Mouse (Mus musculus): ENCODE data around the gene Kcnf1. TPM values are rescaled to one million over a fixed set of nuclear protein-coding genes. Genes with fewer than 3 reads are reported as not detected.
"Not testable (repeated sequence)": the region's sequence is repeated elsewhere in the genome, so short reads cannot be mapped to it uniquely, and the experiment has no call there.

Kcnf1 gene
- polyA plus RNA-seq, 1 experiment from 2014 or later, result 2.3 TPM

- WGBS, result 58% methylated on average over 7 of the region's 7 CpGs
- H3K27me3 ChIP-seq, result no peaks in the 10 kb centered on the region
- H3K27ac ChIP-seq, result no peak overlapping the region
- no peak overlapping the region for H3K9ac ChIP-seq (replicated peaks)
- no peaks in the 10 kb centered on the region for H3K9me3 ChIP-seq
- H3K36me3 ChIP-seq, result no peaks in the 10 kb centered on the region
- H3K4me2 ChIP-seq (replicated peaks), result no peak overlapping the region
- H3K4me1 ChIP-seq (replicated peaks), result peaks cover 11% of the 10 kb centered on the region; the same call in 1 of the 2 replicates
- H3K4me3 ChIP-seq (replicated peaks), result no peak overlapping the region
- ATAC-seq, result no peak
These were observed 23.8 kb downstream of the Kcnf1 start for GRCm38 (mm10) chr12:17152840-17153239.

DNA sequence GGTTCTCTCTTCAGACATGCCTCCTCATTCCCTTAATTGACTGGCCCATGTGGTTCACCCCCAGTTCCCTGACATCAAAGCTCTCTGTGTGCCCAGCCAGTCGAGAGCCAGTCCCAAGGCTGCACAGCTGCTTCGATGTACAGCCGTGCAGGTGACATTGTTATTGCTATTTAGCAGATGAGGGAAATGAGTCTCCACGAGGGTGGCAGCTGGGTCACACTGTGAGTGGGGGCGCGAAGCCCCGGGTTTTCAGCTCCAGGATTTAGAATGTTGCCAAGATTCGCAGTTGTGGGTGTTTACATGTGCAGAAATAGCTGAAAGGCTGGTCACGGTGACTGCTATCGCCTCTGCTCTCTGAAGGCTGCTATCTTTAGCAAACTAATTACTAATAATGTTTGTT lies 27.8 kb downstream of the Kcnf1 start:
- Histone ChIP-seq H3K4me3 (replicated peaks) (no peak overlapping the region), H3K4me1 (replicated peaks) (peaks cover 11% of the 10 kb centered on the region; the same call in 1 of the 2 replicates), H3K27me3 (no peaks in the 10 kb centered on the region), H3K9me3 (no peaks in the 10 kb centered on the region), H3K27ac (no peak overlapping the region), H3K9ac (replicated peaks) (no peak overlapping the region), H3K36me3 (no peaks in the 10 kb centered on the region), H3K4me2 (replicated peaks) (no peak overlapping the region)
- no peak for ATAC-seq
- 76% methylated on average over 10 of the region's 10 CpGs for WGBS

- no peak overlapping the region for H3K27ac ChIP-seq
- H3K9ac ChIP-seq (replicated peaks), result no peak overlapping the region
- no peak overlapping the region for H3K4me3 ChIP-seq (replicated peaks)
- no peaks in the 10 kb centered on the region for H3K36me3 ChIP-seq
- 45% methylated on average over 2 of the region's 2 CpGs for WGBS
- ATAC-seq, result no peak
- no peak overlapping the region for H3K4me2 ChIP-seq (replicated peaks)
- peaks cover 5% of the 10 kb centered on the region; the same call in 1 of the 2 replicates for H3K4me1 ChIP-seq (replicated peaks)
- no peaks in the 10 kb centered on the region for H3K27me3 ChIP-seq
- H3K9me3 ChIP-seq, result no peaks in the 10 kb centered on the region
These were observed 34.9 kb downstream of the Kcnf1 start for GRCm38 (mm10) chr12:17141791-17142190.

GRCm38 (mm10) chr12:17140436-17140835 lies 36.3 kb downstream of the Kcnf1 start:
- Histone ChIP-seq H3K27ac (no peak overlapping the region), H3K4me2 (replicated peaks) (no peak overlapping the region), H3K4me1 (replicated peaks) (peaks cover 5% of the 10 kb centered on the region; the same call in 1 of the 2 replicates), H3K9me3 (no peaks in the 10 kb centered on the region), H3K36me3 (no peaks in the 10 kb centered on the region), H3K4me3 (replicated peaks) (no peak overlapping the region), H3K9ac (replicated peaks) (no peak overlapping the region), H3K27me3 (no peaks in the 10 kb centered on the region)
- 89% methylated on average over 3 of the region's 3 CpGs for WGBS
- no peak for ATAC-seq

GRCm38 (mm10) chr12:17134546-17135096 lies 42.1 kb downstream of the Kcnf1 start:
- 87% methylated on average over 9 of the region's 9 CpGs for WGBS

GRCm38 (mm10) chr12:17132243-17132642 lies 44.4 kb downstream of the Kcnf1 start:
- no peak overlapping the region for H3K4me3 ChIP-seq (replicated peaks)
- ATAC-seq, result 0 out of 2 replicates have a peak, but pooled peaks have one; percentile 55

More at GRCm38 (mm10) chr12:17134546-17135096, 42.1 kb downstream of the Kcnf1 start:
- no peaks in the 10 kb centered on the region for H3K4me1 ChIP-seq (replicated peaks)
- H3K27ac ChIP-seq, result no peak overlapping the region
- no peak overlapping the region for H3K9ac ChIP-seq (replicated peaks)
- no peaks in the 10 kb centered on the region for H3K36me3 ChIP-seq
- H3K27me3 ChIP-seq, result no peaks in the 10 kb centered on the region
- no peak overlapping the region for H3K4me3 ChIP-seq (replicated peaks)
- no peak overlapping the region for H3K4me2 ChIP-seq (replicated peaks)
- ATAC-seq, result no peak
- no peaks in the 10 kb centered on the region for H3K9me3 ChIP-seq

DNA sequence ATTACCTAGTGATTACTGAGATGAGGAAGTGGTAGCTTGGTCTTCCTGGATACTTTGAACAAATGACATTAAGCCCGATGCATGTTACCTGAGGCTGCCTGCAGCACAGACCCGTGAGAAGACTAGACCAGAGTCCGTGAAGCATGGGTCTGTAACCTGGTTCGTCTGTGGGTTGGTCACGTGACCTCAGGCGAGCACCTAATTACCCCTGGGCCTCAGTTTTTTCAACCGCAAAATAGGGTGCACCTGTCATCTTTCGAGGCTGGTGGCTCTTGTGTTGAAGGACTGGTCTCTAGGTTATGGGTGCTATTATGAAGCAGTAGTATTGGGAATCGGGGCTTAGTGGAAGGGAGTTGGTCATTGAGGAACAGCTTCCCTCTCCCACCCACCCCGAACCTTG lies 45.1 kb downstream of the Kcnf1 start:
- Histone ChIP-seq H3K27ac (no peak overlapping the region), H3K9me3 (no peaks in the 10 kb centered on the region), H3K27me3 (no peaks in the 10 kb centered on the region), H3K4me3 (replicated peaks) (no peak overlapping the region), H3K36me3 (no peaks in the 10 kb centered on the region), H3K4me2 (replicated peaks) (no peak overlapping the region), H3K9ac (replicated peaks) (no peak overlapping the region), H3K4me1 (replicated peaks) (no peaks in the 10 kb centered on the region)
- 91% methylated on average over 10 of the region's 10 CpGs for WGBS
- no peak for ATAC-seq

More at GRCm38 (mm10) chr12:17132243-17132642, 44.4 kb downstream of the Kcnf1 start:
- H3K27ac ChIP-seq, result no peak overlapping the region
- no peak overlapping the region for H3K9ac ChIP-seq (replicated peaks)
- H3K36me3 ChIP-seq, result no peaks in the 10 kb centered on the region
- no peak overlapping the region for H3K4me2 ChIP-seq (replicated peaks)
- H3K9me3 ChIP-seq, result no peaks in the 10 kb centered on the region
- 64% methylated on average over 8 of the region's 8 CpGs for WGBS
- H3K4me1 ChIP-seq (replicated peaks), result no peaks in the 10 kb centered on the region
- no peaks in the 10 kb centered on the region for H3K27me3 ChIP-seq

GRCm38 (mm10) chr12:17122881-17123280 lies 53.8 kb downstream of the Kcnf1 start:
- not testable (repeated sequence) for ATAC-seq; H3K9me3 ChIP-seq; H3K4me2 ChIP-seq (replicated peaks); H3K27ac ChIP-seq; H3K27me3 ChIP-seq; H3K4me3 ChIP-seq (replicated peaks); H3K9ac ChIP-seq (replicated peaks); H3K36me3 ChIP-seq; H3K4me1 ChIP-seq (replicated peaks)
- WGBS, result 97% methylated on average over 11 of the region's 12 CpGs

Other genes starting within 250 kb of the Kcnf1 start
- 1.6 and 2.1 TPM in 2 replicates for gene Pqlc3, start 176.5 kb downstream of the Kcnf1 start, polyA plus RNA-seq (2015; fragmentation: Nextera tagmentation; extraction: Ambion mirVana)
- gene 2410004P03Rik, start 165.2 kb downstream of the Kcnf1 start, polyA plus RNA-seq (2015; fragmentation: Nextera tagmentation; extraction: Ambion mirVana), result 0.82 and 1.5 TPM in 2 replicates
- gene Pdia6, start 89.7 kb upstream of the Kcnf1 start, polyA plus RNA-seq (2015; fragmentation: Nextera tagmentation; extraction: Ambion mirVana), result 317 and 327 TPM in 2 replicates
- 0.36 and 0.62 TPM in 2 replicates for gene Atp6v1c2, start 152.5 kb upstream of the Kcnf1 start, polyA plus RNA-seq (2015; fragmentation: Nextera tagmentation; extraction: Ambion mirVana)
- gene Nol10, start 171.6 kb upstream of the Kcnf1 start, polyA plus RNA-seq (2015; fragmentation: Nextera tagmentation; extraction: Ambion mirVana), result 24.5 and 24.6 TPM in 2 replicates

Measured in midbrain, embryonic 13.5 days (tissue).